Mouse (Mus musculus) MEL (cell line): Measurements from ENCODE around the gene Epyc.

Source experiments
- CHD2 ChIP-seq: IDR thresholded peaks from 2 replicates; pipeline ENCODE4 v1.6.1; 2011; ENCODE audit warnings: low read length, improper control_type of control experiment
- CTCF ChIP-seq, 3 experiments: IDR thresholded peaks in 2 of 3; conservative IDR thresholded peaks in 1 of 3; 2 replicates each; pipeline ENCODE4 v1.5.1; 2011 to 2012; ENCODE audit warnings: low read length in 3 of 3, low read depth in 2 of 3, mild to moderate bottlenecking in 2 of 3, improper control_type of control experiment in 1 of 3, inconsistent platforms in 1 of 3, mixed read lengths in 1 of 3, moderate library complexity in 1 of 3; ENCODE audit not compliant: control insufficient read depth in 1 of 3, insufficient read depth in 1 of 3, poor library complexity in 1 of 3, severe bottlenecking in 1 of 3
- ELF1 ChIP-seq: IDR thresholded peaks from 2 replicates; pipeline ENCODE4 v1.6.1; 2014; ENCODE audit warnings: low read depth, mild to moderate bottlenecking, inconsistent platforms, low read length, improper control_type of control experiment, moderate library complexity
- GABPA ChIP-seq: IDR thresholded peaks from 2 replicates; pipeline ENCODE4 v1.6.1; 2012; ENCODE audit warnings: low read depth, mild to moderate bottlenecking, inconsistent platforms, low read length, improper control_type of control experiment, moderate library complexity
- GATA1 ChIP-seq: IDR thresholded peaks from 2 replicates; pipeline ENCODE4 v1.6.1; 2011; ENCODE audit warnings: low read depth, low read length, improper control_type of control experiment
- MAX ChIP-seq: IDR thresholded peaks from 2 replicates; pipeline ENCODE4 v1.6.1; 2011; ENCODE audit warnings: low read length, improper control_type of control experiment
- MAZ ChIP-seq: IDR thresholded peaks from 2 replicates; pipeline ENCODE4 v1.6.1; 2012; ENCODE audit warnings: low read depth, mild to moderate bottlenecking, inconsistent platforms, low read length, improper control_type of control experiment
- MEF2A ChIP-seq: IDR thresholded peaks from 2 replicates; pipeline ENCODE4 v1.6.1; 2014; ENCODE audit warnings: low read depth, mild to moderate bottlenecking, inconsistent platforms, low read length, improper control_type of control experiment; ENCODE audit not compliant: poor library complexity, insufficient replicate concordance, severe bottlenecking; ENCODE audit errors: extremely low read depth
- MXI1 ChIP-seq: IDR thresholded peaks from 2 replicates; pipeline ENCODE4 v1.6.1; 2011; ENCODE audit warnings: mild to moderate bottlenecking, low read depth, low read length, improper control_type of control experiment
- NELFE ChIP-seq: IDR thresholded peaks from 2 replicates; pipeline ENCODE4 v1.6.1; 2011; ENCODE audit warnings: low read depth, low read length, improper control_type of control experiment
- NRF1 ChIP-seq: IDR thresholded peaks from 2 replicates; pipeline ENCODE4 v1.6.1; 2014; ENCODE audit warnings: low read depth, mild to moderate bottlenecking, inconsistent platforms, low read length, improper control_type of control experiment, moderate library complexity; ENCODE audit not compliant: poor library complexity, insufficient read depth, severe bottlenecking
- POLR2A ChIP-seq, 2 experiments: IDR thresholded peaks; 2 replicates each; pipeline ENCODE4 v1.6.1; 2011 to 2012; ENCODE audit warnings: low read length in 2 of 2, mild to moderate bottlenecking in 2 of 2, control low read depth in 1 of 2, improper control_type of control experiment in 1 of 2, low read depth in 1 of 2, moderate library complexity in 1 of 2; ENCODE audit not compliant: control insufficient read depth in 1 of 2, insufficient read depth in 1 of 2, poor library complexity in 1 of 2
- RCOR1 ChIP-seq: IDR thresholded peaks from 2 replicates; pipeline ENCODE4 v1.6.1; 2012; ENCODE audit warnings: low read depth, mild to moderate bottlenecking, inconsistent platforms, low read length, improper control_type of control experiment

GRCm38 (mm10) chr10:97625116-97625515 is 18.8 kb upstream of the Epyc start:
- no peak for TF ChIP-seq MXI1
- no peak for TF ChIP-seq MAX
- TF ChIP-seq MAZ: no peak
- TF ChIP-seq CTCF (IDR thresholded peaks at IDR 0.05 in 2 of 3, conservative IDR thresholded peaks at IDR 0.05 in 1 of 3; ENCODE audit: control insufficient read depth in 1 of 3, insufficient read depth in 1 of 3, low read depth in 2 of 3, low read length in 3 of 3, poor library complexity in 1 of 3, severe bottlenecking in 1 of 3): no peak
- no peak for TF ChIP-seq NRF1
- TF ChIP-seq GATA1: no peak
- no peak for TF ChIP-seq CHD2
- no peak for TF ChIP-seq ELF1
- TF ChIP-seq GABPA: no peak
- no peak for TF ChIP-seq MEF2A
- no peak for TF ChIP-seq POLR2A (IDR thresholded peaks at IDR 0.05; ENCODE audit: control insufficient read depth in 1 of 2, insufficient read depth in 1 of 2, low read depth in 1 of 2, low read length in 2 of 2, poor library complexity in 1 of 2)
- TF ChIP-seq RCOR1: no peak
- TF ChIP-seq NELFE: no peak
